Mouse (Mus musculus): ENCODE results near the gene Gnl1.

DNA sequence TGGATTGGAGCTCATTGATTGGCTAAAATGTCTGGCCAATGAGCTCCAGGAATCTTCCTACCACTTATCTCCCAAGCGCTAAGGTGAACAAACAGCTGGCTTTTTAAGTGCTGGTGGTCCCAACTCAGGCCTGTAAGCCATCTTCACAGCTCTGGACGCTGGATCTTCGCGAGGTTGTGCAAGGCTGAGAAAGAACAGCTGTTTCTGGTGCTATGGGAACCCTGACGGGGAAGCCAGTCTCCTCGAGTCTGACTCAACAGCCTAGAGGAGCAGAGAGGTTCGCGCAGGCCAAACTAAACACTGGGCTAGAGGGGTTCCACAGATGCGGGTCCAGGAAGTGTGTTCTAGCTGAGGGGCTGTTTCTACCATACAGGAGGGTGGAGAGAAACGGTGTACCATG is 12.1 kb downstream of the Gnl1 start:
- TF ChIP-seq CTCF (IDR thresholded peaks at IDR 0.05; ENCODE audit: low read depth, low read length) (no peak), POLR2A (IDR thresholded peaks at IDR 0.05; ENCODE audit: borderline replicate concordance, low read depth, low read length) (no peak)
